ENCODE assay signal across 8 mouse cellular contexts in genomic region chr17:55944866-55945682, GRCm38 (mm10). TPM values are rescaled to one million over a fixed set of nuclear protein-coding genes. Genes with fewer than 3 reads are reported as not detected.
DNase-seq lines count a peak whose midpoint lies in the region; ATAC-seq and TF ChIP-seq lines count a peak whose summit lies in the region.
"Not testable (repeated sequence)": the region's sequence is repeated elsewhere in the genome, so short reads cannot be mapped to it uniquely, and the experiment has no call there.

No protein-coding gene starts in this region.

- H3K9ac ChIP-seq in CH12.LX (ENCODE audit: insufficient read depth, low read depth), result peak overlapping the region; percentile 93
- peak overlapping the region; percentile 70 for H3K9ac ChIP-seq in forebrain, embryonic 13.5 days
- H3K9ac ChIP-seq in liver, postnatal 0 days (replicated peaks), result peak overlapping the region; percentile 76
- peak overlapping the region; percentile 75 for H3K9ac ChIP-seq in neural tube, embryonic 13.5 days

- TF ChIP-seq POLR2A in CH12.LX (IDR thresholded peaks at IDR 0.05; ENCODE audit: low read depth, low read length), result peak; percentile 75
- TF ChIP-seq POLR2A in testis, adult 2 months (IDR thresholded peaks at IDR 0.05; ENCODE audit: control insufficient read depth, low read depth, low read length), result not testable (repeated sequence)

- peak overlapping the region; percentile 79 for H3K4me2 ChIP-seq in CH12.LX (ENCODE audit: insufficient read depth, low read depth, poor library complexity, severe bottlenecking)
- H3K4me2 ChIP-seq in forebrain, embryonic 13.5 days, result peak overlapping the region; percentile 73
- peak overlapping the region; percentile 82 for H3K4me2 ChIP-seq in liver, postnatal 0 days (ENCODE audit: low read depth, low read length)
- peak overlapping the region; percentile 74 for H3K4me2 ChIP-seq in neural tube, embryonic 13.5 days

- not testable (repeated sequence) for TF ChIP-seq EP300 in CH12.LX (IDR thresholded peaks at IDR 0.05; ENCODE audit: low read length); liver, postnatal 0 days (IDR thresholded peaks at IDR 0.05; ENCODE audit: low read depth)

- peak; percentile 98 for ATAC-seq in forebrain, embryonic 13.5 days
- ATAC-seq in liver, postnatal 0 days, result peak; percentile 98
- peak; percentile 99 for ATAC-seq in neural tube, embryonic 13.5 days (ENCODE audit: low read depth)

- H3K27ac ChIP-seq in CH12.LX (ENCODE audit: insufficient read depth, low read depth), result peak overlapping the region; percentile 93
- peak overlapping the region; percentile 91 for H3K27ac ChIP-seq in forebrain, embryonic 13.5 days
- peak overlapping the region; percentile 94 for H3K27ac ChIP-seq in liver, postnatal 0 days (ENCODE audit: low read depth)
- peak overlapping the region; percentile 94 for H3K27ac ChIP-seq in neural tube, embryonic 13.5 days (replicated peaks)
- peak overlapping the region; percentile 72 for H3K27ac ChIP-seq in testis, adult 2 months (ENCODE audit: control insufficient read depth, insufficient read depth, low read depth, low read length)

- dilution Hi-C loops in CH12.LX (cut with MboI; ENCODE audit: extremely low pct_ligation_motif_present, extremely low pct_unique_long_range_greater_than_20kb, low sequenced_read_pairs), result not testable (repeated sequence)

- intact Hi-C loops in heart, postnatal 10 days (cut with DNase I), result not testable (repeated sequence)

- H3K27me3 ChIP-seq in CH12.LX (replicated peaks); forebrain, embryonic 13.5 days; liver, postnatal 0 days (ENCODE audit: insufficient read depth, low read length); neural tube, embryonic 13.5 days; testis, adult 2 months (ENCODE audit: control insufficient read depth, insufficient read depth, low read length): not testable (repeated sequence)

- H3K4me1 ChIP-seq in CH12.LX (ENCODE audit: control insufficient read depth in 1 of 2, insufficient read depth in 2 of 2), result peaks cover 23 to 45% of the 10 kb centered on the region in 2 experiments
- not testable (repeated sequence) for H3K4me1 ChIP-seq in forebrain, embryonic 13.5 days; liver, postnatal 0 days (ENCODE audit: insufficient read depth); testis, adult 2 months (ENCODE audit: control insufficient read depth, insufficient read depth, low read length)
- peaks cover 11% of the 10 kb centered on the region; the same call in 1 of the 2 replicates for H3K4me1 ChIP-seq in neural tube, embryonic 13.5 days (replicated peaks)

- TF ChIP-seq CTCF in CH12.LX (conservative IDR thresholded peaks at IDR 0.05 in 1 of 2, IDR thresholded peaks at IDR 0.05 in 1 of 2; ENCODE audit: low read depth in 2 of 2, low read length in 2 of 2); liver, postnatal 0 days (IDR thresholded peaks at IDR 0.05; ENCODE audit: low read depth); testis, adult 2 months (IDR thresholded peaks at IDR 0.05; ENCODE audit: control insufficient read depth, insufficient read depth, insufficient replicate concordance, low read depth, low read length): not testable (repeated sequence)

- H3K79me2 ChIP-seq in CH12.LX (replicated peaks; ENCODE audit: control insufficient read depth, extremely low read depth, insufficient read depth, poor library complexity, severe bottlenecking), result not testable (repeated sequence)

- WGBS in forebrain, embryonic 13.5 days, result under 1% methylated on average over 56 of the region's 56 CpGs
- WGBS in liver, postnatal 0 days (ENCODE audit: insufficient replicate concordance), result under 1% methylated on average over 54 of the region's 56 CpGs
- WGBS in neural tube, embryonic 13.5 days, result under 1% methylated on average over 56 of the region's 56 CpGs

- H3K36me3 ChIP-seq in CH12.LX (replicated peaks in 1 of 2; ENCODE audit: control insufficient read depth in 1 of 2, insufficient read depth in 1 of 2, low read length in 1 of 2), result peaks cover 15 to 24% of the 10 kb centered on the region in 2 experiments
- not testable (repeated sequence) for H3K36me3 ChIP-seq in forebrain, embryonic 13.5 days (ENCODE audit: poor library complexity, severe bottlenecking); liver, postnatal 0 days (replicated peaks; ENCODE audit: insufficient read depth, low read length); neural tube, embryonic 13.5 days; testis, adult 2 months (ENCODE audit: control insufficient read depth, insufficient read depth, low read length)

- DNase-seq in CH12.LX (ENCODE audit: extremely low read depth), result peak; percentile 83
- peak; percentile 73 for DNase-seq in c-Kit-positive CD71-positive TER-119-positive erythroid progenitor cells, embryonic 14.5 days (ENCODE audit: low spot score)
- peak; percentile 95 to 96 for DNase-seq in heart, postnatal 10 days
- DNase-seq in layer of hippocampus, adult 11-12 months (ENCODE audit: low spot score), result peak; percentile 96
- peak; percentile 80 for DNase-seq in liver, postnatal 0 days

- H3K9me3 ChIP-seq in CH12.LX (replicated peaks; ENCODE audit: low read length); forebrain, embryonic 13.5 days (replicated peaks); liver, postnatal 0 days (ENCODE audit: low read length); neural tube, embryonic 13.5 days: not testable (repeated sequence)

- peak overlapping the region; percentile 54 to 89 (median 68) for H3K4me3 ChIP-seq in CH12.LX (replicated peaks in 1 of 3; ENCODE audit: low read depth in 2 of 3, low read length in 2 of 3, poor library complexity in 1 of 3)
- peak overlapping the region; percentile 50 for H3K4me3 ChIP-seq in forebrain, embryonic 13.5 days
- H3K4me3 ChIP-seq in liver, postnatal 0 days (ENCODE audit: low read depth, low read length), result peak overlapping the region; percentile 54
- H3K4me3 ChIP-seq in neural tube, embryonic 13.5 days, result peak overlapping the region; percentile 48
- peak overlapping the region; percentile 84 for H3K4me3 ChIP-seq in testis, adult 2 months (ENCODE audit: control insufficient read depth, low read depth, low read length)

- not testable (repeated sequence) for TF ChIP-seq RAD21 in CH12.LX (IDR thresholded peaks at IDR 0.05; ENCODE audit: low read depth, low read length)

- in situ Hi-C loops in CH12.LX (cut with MboI; ENCODE audit: low pct_ligation_motif_present, low pct_unique_long_range_greater_than_20kb, low sequenced_read_pairs), result not testable (repeated sequence)

RNA-seq across cellular contexts. Expression of gene Zfp119b, which starts 4.2 kb away (rescaled TPM):
- 6.1 and 6.5 TPM in 2 replicates for total RNA-seq in CH12.LX (2012; rRNA removed)
- total RNA-seq in CH12.LX (2014; rRNA removed), result 13.6 and 18.0 TPM in 2 replicates
- 3.1 and 3.9 TPM in 2 replicates for polyA plus RNA-seq in CH12.LX (2012; ENCODE audit: insufficient read length, low read depth)
- polyA plus RNA-seq in forebrain, embryonic 13.5 days (2015; fragmentation: Nextera tagmentation; extraction: Ambion mirVana), result 6.6 and 7.3 TPM in 2 replicates
- total RNA-seq in heart, postnatal 10 days (2021), result 1 to 10 TPM; 4.4 to 4.5 TPM
- polyA plus RNA-seq in liver, postnatal 0 days (2015; fragmentation: Nextera tagmentation; extraction: Ambion mirVana), result 3.8 and 4.4 TPM in 2 replicates
- polyA plus RNA-seq in neural tube, embryonic 13.5 days (2015; fragmentation: Nextera tagmentation; extraction: Ambion mirVana), result 9.0 and 9.6 TPM in 2 replicates
- polyA plus RNA-seq in testis, adult 2 months (2012; rRNA removed), result 0.24 and 0.48 TPM in 2 replicates

RNA-seq across cellular contexts. Expression of gene Ebi3, which starts 7.4 kb away (rescaled TPM):
- total RNA-seq in CH12.LX (2012; rRNA removed) (102 and 207 TPM in 2 replicates), CH12.LX (2014; rRNA removed) (55.0 and 60.3 TPM in 2 replicates)
- polyA plus RNA-seq in CH12.LX (2012; ENCODE audit: insufficient read length, low read depth), result 87.6 and 105 TPM in 2 replicates
- polyA plus RNA-seq in forebrain, embryonic 13.5 days (2015; fragmentation: Nextera tagmentation; extraction: Ambion mirVana), result 2.4 and 2.6 TPM in 2 replicates
- total RNA-seq in heart, postnatal 10 days (2021), result under 1 TPM; 0.22 to 0.82 TPM
- 10.0 and 10.5 TPM in 2 replicates for polyA plus RNA-seq in liver, postnatal 0 days (2015; fragmentation: Nextera tagmentation; extraction: Ambion mirVana)
- polyA plus RNA-seq in neural tube, embryonic 13.5 days (2015; fragmentation: Nextera tagmentation; extraction: Ambion mirVana), result 4.1 and 5.1 TPM in 2 replicates
- polyA plus RNA-seq in testis, adult 2 months (2012; rRNA removed), result 0.53 and 0.75 TPM in 2 replicates

RNA-seq across cellular contexts. Expression of gene Yju2, which starts 13.8 kb away (rescaled TPM):
- total RNA-seq in CH12.LX (2012; rRNA removed) (10.1 and 10.7 TPM in 2 replicates), CH12.LX (2014; rRNA removed) (11.2 and 12.9 TPM in 2 replicates)
- polyA plus RNA-seq in CH12.LX (2012; ENCODE audit: insufficient read length, low read depth), result 14.4 and 15.8 TPM in 2 replicates
- polyA plus RNA-seq in forebrain, embryonic 13.5 days (2015; fragmentation: Nextera tagmentation; extraction: Ambion mirVana), result 29.2 and 32.1 TPM in 2 replicates
- 10 to 100 TPM; 12.8 TPM for total RNA-seq in heart, postnatal 10 days (2021)
- polyA plus RNA-seq in liver, postnatal 0 days (2015; fragmentation: Nextera tagmentation; extraction: Ambion mirVana), result 6.3 and 7.1 TPM in 2 replicates
- 21.1 and 24.1 TPM in 2 replicates for polyA plus RNA-seq in neural tube, embryonic 13.5 days (2015; fragmentation: Nextera tagmentation; extraction: Ambion mirVana)
- polyA plus RNA-seq in testis, adult 2 months (2012; rRNA removed), result 4.9 TPM in 2 replicates

RNA-seq across cellular contexts. Expression of gene Shd, which starts 25.2 kb away (rescaled TPM):
- total RNA-seq in CH12.LX (2012; rRNA removed) (0.21 and 0.47 TPM in 2 replicates), CH12.LX (2014; rRNA removed) (0.46 TPM in 1 of 2 replicates, not detected in the other)
- 0.85 and 0.87 TPM in 2 replicates for polyA plus RNA-seq in CH12.LX (2012; ENCODE audit: insufficient read length, low read depth)
- polyA plus RNA-seq in forebrain, embryonic 13.5 days (2015; fragmentation: Nextera tagmentation; extraction: Ambion mirVana), result 102 TPM in 2 replicates
- 1 to 10 TPM; 1.8 to 3.4 TPM for total RNA-seq in heart, postnatal 10 days (2021)
- polyA plus RNA-seq in liver, postnatal 0 days (2015; fragmentation: Nextera tagmentation; extraction: Ambion mirVana), result 0.26 and 0.34 TPM in 2 replicates
- 150 and 161 TPM in 2 replicates for polyA plus RNA-seq in neural tube, embryonic 13.5 days (2015; fragmentation: Nextera tagmentation; extraction: Ambion mirVana)
- polyA plus RNA-seq in testis, adult 2 months (2012; rRNA removed), result 0.63 and 1.1 TPM in 2 replicates

RNA-seq across cellular contexts. Expression of gene Fsd1, which starts 41.2 kb away (rescaled TPM):
- total RNA-seq in CH12.LX (2012; rRNA removed) (0.21 and 0.50 TPM in 2 replicates), CH12.LX (2014; rRNA removed) (not detected in 2 replicates)
- not detected in 2 replicates for polyA plus RNA-seq in CH12.LX (2012; ENCODE audit: insufficient read length, low read depth)
- 96.0 and 113 TPM in 2 replicates for polyA plus RNA-seq in forebrain, embryonic 13.5 days (2015; fragmentation: Nextera tagmentation; extraction: Ambion mirVana)
- under 1 TPM in 1 of 2 experiments, not detected in 1; 0.31 TPM for total RNA-seq in heart, postnatal 10 days (2021)
- polyA plus RNA-seq in liver, postnatal 0 days (2015; fragmentation: Nextera tagmentation; extraction: Ambion mirVana), result not detected in 2 replicates
- 145 and 165 TPM in 2 replicates for polyA plus RNA-seq in neural tube, embryonic 13.5 days (2015; fragmentation: Nextera tagmentation; extraction: Ambion mirVana)
- 2.3 and 2.4 TPM in 2 replicates for polyA plus RNA-seq in testis, adult 2 months (2012; rRNA removed)

Comparison
In these comparisons a context has a peak if more than half of its experiments do, and no peak if none do; other contexts are left out.
1. Peak in every context shown above with its lines: DNase-seq, ATAC-seq, H3K4me3 ChIP-seq and H3K27ac ChIP-seq.